Mouse (Mus musculus): ENCODE results near the gene Gaa.
"Not testable (repeated sequence)": the region's sequence is repeated elsewhere in the genome, so short reads cannot be mapped to it uniquely, and the experiment has no call there.

The Gaa gene

GRCm38 (mm10) chr11:119252854-119253541 lies 14.7 kb upstream of the Gaa start:
- no peak for DNase-seq (ENCODE audit: low read depth, low spot score)

DNA sequence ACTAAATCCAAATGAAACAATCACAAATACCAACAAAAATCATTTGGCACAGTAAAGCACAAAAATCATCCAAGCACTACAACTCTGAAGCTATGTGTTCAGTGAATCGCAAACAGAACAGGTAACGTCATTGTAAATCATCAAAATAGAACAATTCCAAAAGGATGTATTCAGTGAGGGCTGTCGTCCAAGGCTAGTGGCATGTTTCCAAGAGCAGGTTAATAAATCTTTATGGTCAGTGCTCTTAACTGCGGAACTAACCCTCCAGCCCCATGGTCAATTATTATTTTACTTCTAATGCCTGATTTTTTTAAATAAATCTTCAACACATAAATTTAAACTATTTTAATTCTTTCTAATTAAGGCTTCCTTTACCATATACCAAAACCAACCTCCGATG lies 11.1 kb upstream of the Gaa start:
- not testable (repeated sequence) for DNase-seq (ENCODE audit: low read depth, low spot score)

GRCm38 (mm10) chr11:119258216-119258571 lies 9.5 kb upstream of the Gaa start:
- DNase-seq (ENCODE audit: low read depth, low spot score) = no peak

DNA sequence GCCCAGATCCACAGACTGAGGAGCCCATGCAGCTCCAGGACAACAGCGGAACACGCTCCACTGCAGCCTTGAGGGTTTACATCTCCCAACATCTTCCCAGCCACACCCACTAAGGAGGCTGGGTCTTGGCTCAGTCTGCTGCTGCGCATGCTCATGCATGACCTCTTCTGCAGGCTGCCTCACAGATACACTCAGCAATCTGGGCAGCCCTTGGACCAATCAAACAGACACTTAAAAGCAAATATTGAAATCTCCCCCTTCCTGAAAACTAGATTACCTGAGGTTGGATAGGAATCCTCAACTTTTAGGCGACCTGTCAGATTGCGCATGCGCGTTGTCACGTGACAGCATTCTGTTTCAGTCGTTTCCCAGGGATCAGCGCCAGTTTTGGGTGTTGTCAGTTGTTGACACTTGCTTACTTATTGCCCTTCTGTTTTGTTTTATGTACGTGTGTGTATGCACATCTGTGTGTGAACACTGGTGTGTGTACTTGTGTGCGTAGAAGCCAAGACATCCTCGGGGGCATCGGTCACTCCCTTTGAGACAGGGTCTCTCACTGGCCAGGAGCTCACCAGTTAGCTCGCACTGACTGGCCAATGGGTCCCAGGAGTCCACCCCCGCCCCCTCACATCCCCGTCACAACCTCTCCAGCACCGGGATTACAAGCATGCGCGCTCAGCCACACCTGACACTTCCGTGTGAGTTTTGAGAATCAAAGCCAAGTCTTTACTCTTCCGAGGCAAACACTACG lies 8.9 kb upstream of the Gaa start:
- DNase-seq (ENCODE audit: low read depth, low spot score) = no peak

DNA sequence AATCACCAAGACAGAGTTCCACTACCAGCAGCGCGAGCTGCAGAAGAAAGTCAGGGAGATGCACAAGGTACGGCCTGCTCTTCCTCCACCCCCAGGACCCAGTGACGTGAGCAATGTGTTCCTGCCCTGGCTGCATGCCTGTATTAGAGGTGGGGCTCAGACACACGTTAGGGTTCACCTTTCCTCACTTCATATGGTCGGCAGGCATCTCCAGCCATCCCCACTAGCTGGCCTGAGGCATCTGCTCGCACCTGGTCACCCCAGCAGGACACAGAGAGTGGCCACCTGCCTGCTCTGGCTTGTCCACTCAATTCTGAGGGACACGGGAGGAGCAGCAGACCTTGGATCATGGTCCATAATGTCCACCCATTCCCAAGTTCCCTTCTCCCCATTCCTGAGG lies 7.7 kb upstream of the Gaa start:
- no peak for DNase-seq (ENCODE audit: low read depth, low spot score)

- DNase-seq (ENCODE audit: low read depth, low spot score) = no peak
Observed at GRCm38 (mm10) chr11:119264413-119264812, 3.3 kb upstream of the Gaa start.

DNA sequence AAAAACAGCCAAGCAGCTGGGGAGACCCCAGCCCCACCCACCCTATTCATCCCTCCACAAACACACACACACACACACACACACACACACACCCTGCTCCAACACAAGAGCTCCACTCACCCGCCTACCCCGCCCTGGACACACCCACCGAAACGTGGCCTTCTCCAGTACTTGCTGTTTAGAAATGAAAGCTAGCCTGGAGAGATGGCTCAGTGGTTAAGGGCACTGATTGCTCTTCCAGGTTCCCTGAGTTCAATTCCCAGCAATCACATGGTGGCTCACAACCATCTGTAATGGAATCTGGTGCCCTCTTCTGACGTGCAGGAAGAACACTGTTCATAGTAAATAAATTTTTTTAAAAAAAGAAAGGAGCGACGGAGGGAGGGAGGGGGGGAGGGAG lies 1.9 kb upstream of the Gaa start:
- no peak for DNase-seq (ENCODE audit: low read depth, low spot score)

DNA sequence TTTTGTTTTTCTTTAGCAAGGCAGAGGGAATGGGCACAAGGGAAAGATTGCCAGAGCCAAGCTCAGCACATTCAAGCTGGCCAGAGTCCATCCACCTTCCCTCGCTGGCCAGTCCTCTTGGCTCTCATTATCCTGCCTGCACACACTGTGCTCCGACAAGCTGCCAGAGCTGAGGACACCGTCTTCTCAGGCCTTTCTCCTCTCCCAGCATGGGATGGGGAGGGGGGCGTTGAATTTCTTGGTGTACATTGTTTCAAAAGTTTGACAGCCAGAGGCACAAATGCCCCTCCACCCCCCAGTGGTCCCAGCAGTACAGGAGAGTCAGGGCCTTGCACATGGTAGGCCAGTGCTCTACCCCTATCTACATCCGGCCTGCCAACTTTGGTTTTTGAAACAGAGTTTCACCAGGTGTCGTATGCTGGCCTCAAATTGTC lies 429 bp upstream of the Gaa start:
- DNase-seq (ENCODE audit: low read depth, low spot score) = no peak

GRCm38 (mm10) chr11:119268557-119269195 lies 989 bp downstream of the Gaa start:
- no peak for DNase-seq (ENCODE audit: low read depth, low spot score)

- DNase-seq (ENCODE audit: low read depth, low spot score) = not testable (repeated sequence)
Observed at GRCm38 (mm10) chr11:119272492-119272891, 4.8 kb downstream of the Gaa start.

DNA sequence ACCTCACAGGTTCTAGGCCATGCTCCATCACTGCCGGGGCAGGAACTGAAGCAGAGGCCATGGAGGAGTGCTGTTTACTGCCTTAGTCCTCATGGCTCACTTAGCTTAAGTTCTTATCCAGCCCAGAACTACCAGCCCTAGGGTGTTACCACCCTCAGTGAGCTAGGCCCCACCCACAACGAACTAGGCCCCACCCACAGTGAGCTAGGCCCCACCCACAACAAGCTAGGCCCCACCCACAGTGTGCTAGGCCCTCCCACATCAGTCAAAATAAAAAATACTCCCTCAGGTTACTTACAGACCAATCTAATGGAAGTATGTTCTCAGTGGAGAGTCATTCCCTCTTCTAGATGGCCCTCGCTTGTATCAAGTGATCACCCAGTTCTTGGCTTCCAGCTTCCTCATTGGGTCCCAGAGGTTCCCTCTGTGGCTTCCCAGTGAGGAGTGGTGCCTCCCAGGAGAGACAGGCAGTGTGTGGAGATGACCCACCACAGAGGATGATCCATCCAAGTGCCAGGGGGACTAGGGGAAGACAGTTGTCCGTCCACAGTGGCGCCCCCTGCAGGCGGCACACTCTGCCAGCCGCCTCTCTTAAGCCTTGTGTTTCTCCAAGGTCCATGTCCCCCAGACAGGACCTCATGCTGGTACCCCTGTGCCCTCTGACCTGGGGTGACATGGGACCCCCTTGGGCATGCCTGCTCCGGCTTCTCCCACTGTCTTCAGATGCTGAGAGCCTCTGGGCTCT lies 5.7 kb downstream of the Gaa start:
- no peak for DNase-seq (ENCODE audit: low read depth, low spot score)

- DNase-seq (ENCODE audit: low read depth, low spot score) = no peak
Observed at GRCm38 (mm10) chr11:119281030-119281429, 13.3 kb downstream of the Gaa start.

DNA sequence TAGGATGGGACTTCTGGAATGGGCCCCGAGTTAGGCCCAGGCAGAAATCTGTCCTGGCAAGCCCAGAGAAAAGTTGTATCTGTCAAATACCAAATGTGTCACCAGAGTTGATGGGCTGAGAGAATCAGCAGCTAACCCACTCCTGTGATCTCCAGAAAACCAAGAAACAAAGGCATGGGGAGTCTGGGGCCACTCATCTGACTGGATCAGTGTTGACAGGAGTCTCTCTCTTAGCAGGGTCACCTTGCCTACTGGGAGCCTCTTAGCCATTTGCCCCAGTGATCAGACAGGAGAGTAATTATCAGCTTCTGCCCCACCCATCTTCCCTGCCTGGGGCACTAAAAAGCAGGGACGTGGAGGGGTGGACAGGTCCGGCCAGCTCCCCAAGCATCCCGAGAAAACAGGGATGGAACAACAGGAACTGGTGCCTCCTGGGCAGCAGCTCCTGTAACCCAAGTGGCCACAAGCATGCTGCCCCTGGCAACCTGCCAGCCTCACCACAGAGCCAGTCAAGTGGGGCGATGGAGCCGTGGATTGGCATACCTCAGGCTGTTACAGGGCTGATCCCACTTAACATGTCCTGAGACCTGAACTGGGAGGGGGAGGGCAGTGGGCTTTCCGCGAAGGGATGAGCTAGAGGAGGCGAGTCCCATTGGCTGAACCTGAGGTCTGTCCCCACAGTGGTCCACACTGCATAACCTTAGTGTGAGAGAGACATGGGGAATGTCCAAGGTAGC lies 18.3 kb downstream of the Gaa start:
- DNase-seq (ENCODE audit: low read depth, low spot score) = no peak

GRCm38 (mm10) chr11:119287207-119287992 lies 19.7 kb downstream of the Gaa start:
- DNase-seq (ENCODE audit: low read depth, low spot score) = no peak

GRCm38 (mm10) chr11:119292861-119293260 lies 25.2 kb downstream of the Gaa start:
- not testable (repeated sequence) for DNase-seq (ENCODE audit: low read depth, low spot score)

DNA sequence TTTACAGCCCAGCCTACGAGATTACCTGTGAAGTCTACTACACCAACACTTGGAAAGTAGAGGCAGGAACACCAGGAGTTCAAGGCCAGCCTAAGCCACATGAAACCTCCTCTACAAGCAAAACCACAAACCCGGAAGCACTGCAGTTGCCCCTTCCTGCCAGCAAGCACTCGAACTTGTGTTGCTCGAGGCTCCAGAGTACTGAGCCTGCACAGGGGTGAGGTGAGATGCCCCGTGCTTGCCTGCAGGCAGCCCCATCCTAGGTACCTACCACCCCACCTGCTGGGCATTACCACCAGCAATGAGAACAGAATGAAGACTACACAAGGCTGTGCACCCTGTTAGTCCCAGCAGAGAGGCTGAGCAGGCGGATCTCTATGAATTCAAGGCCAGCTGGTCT lies 30.3 kb downstream of the Gaa start:
- DNase-seq (ENCODE audit: low read depth, low spot score) = no peak

GRCm38 (mm10) chr11:119298917-119299316 lies 31.2 kb downstream of the Gaa start:
- no peak for DNase-seq (ENCODE audit: low read depth, low spot score)

DNA sequence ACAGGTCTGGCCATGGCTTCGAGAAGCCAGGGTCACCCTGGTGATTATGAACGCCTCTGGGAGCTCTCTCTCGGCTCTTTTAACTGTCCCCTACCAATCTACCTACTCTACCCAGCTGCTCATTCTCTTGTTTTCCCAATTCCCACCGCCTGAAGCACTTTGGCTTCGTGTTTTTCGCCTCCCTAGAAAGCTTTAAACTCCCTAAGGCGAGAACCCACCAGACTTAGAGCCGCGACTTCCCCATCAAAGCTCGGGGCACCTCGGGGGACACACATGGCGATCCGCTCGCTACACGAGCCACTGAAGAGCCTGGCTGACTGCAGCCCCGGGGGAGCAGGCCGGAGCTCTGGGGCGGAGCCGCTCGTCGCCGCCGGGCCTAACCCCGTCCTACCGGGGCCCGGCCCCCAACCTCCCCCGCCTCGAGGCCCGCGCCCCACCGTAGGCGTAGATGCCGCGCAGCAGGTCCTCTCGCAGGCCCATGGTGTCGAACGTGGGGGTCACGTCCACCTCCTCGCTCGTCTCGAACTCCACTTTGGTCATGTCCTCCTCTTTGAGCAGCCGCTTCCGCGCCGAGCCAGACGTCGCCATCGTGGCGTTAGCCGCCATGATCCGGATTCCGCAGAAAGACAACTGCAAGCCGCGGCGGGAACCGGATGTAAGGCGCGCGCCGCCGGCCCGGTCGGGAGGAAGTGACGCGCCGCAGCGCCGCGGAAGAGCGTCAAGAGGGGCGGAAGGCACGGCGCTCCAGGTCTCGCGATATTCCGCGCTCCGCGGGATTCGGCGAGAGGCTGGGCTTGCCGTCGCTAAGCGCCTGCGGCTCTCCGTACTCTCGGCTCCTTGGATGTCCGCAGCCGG lies 31.9 kb downstream of the Gaa start, which contains the start of gene Eif4a3:
Gene Eif4a3 (minus strand): TSS at position 699 of the 855 bp plus-strand sequence.
- peak; percentile 98 for DNase-seq (ENCODE audit: low read depth, low spot score)

- DNase-seq (ENCODE audit: low read depth, low spot score) = no peak
Observed at GRCm38 (mm10) chr11:119300246-119300935, 32.7 kb downstream of the Gaa start.

Data from embryo, embryonic 11.5 days (tissue).